Mouse (Mus musculus): ENCODE data around the gene Klhl29. TPM values are rescaled to one million over a fixed set of nuclear protein-coding genes. Genes with fewer than 3 reads are reported as not detected.

Klhl29 gene
- polyA plus RNA-seq, 1 experiment from 2014 or later = 2.9 TPM

GRCm38 (mm10) chr12:5081480-5081879 is 294.0 kb downstream of the Klhl29 start:
- no peak overlapping the region for H3K9ac ChIP-seq (ENCODE audit: low read length)
- no peak overlapping the region for H3K4me2 ChIP-seq (ENCODE audit: low read depth, severe bottlenecking)
- ATAC-seq (ENCODE audit: insufficient number of reproducible peaks, low FRiP score, low TSS enrichment, low read depth) (no peak), DNase-seq (ENCODE audit: low spot score) (no peak)
- no peaks in the 10 kb centered on the region for H3K4me1 ChIP-seq (ENCODE audit: control insufficient read depth, insufficient read depth, low read length)
- no peaks in the 10 kb centered on the region for H3K27me3 ChIP-seq (ENCODE audit: control insufficient read depth, insufficient read depth, low read length)
- H3K9me3 ChIP-seq (ENCODE audit: control insufficient read depth, low read length) = no peaks in the 10 kb centered on the region
- WGBS = 96% methylated on average over 4 of the region's 4 CpGs
- no peak overlapping the region for H3K4me3 ChIP-seq (ENCODE audit: low read depth, low read length)
- no peaks in the 10 kb centered on the region for H3K36me3 ChIP-seq (ENCODE audit: control insufficient read depth, insufficient read depth, low read length)
- no peak overlapping the region for H3K27ac ChIP-seq (replicated peaks; ENCODE audit: low read depth, low read length)

- no peak for ATAC-seq (ENCODE audit: insufficient number of reproducible peaks, low FRiP score, low TSS enrichment, low read depth)
- H3K36me3 ChIP-seq (ENCODE audit: control insufficient read depth, insufficient read depth, low read length) = no peaks in the 10 kb centered on the region
- no peak overlapping the region for H3K4me2 ChIP-seq (ENCODE audit: low read depth, severe bottlenecking)
These were observed 302.3 kb downstream of the Klhl29 start for GRCm38 (mm10) chr12:5073191-5073590.

GRCm38 (mm10) chr12:5070131-5070530 is 305.4 kb downstream of the Klhl29 start:
- Histone ChIP-seq H3K4me2 (ENCODE audit: low read depth, severe bottlenecking) (no peak overlapping the region), H3K4me1 (ENCODE audit: control insufficient read depth, insufficient read depth, low read length) (no peaks in the 10 kb centered on the region), H3K9ac (ENCODE audit: low read length) (no peak overlapping the region), H3K27ac (replicated peaks; ENCODE audit: low read depth, low read length) (no peak overlapping the region), H3K9me3 (ENCODE audit: control insufficient read depth, low read length) (no peaks in the 10 kb centered on the region), H3K27me3 (ENCODE audit: control insufficient read depth, insufficient read depth, low read length) (no peaks in the 10 kb centered on the region), H3K4me3 (ENCODE audit: low read depth, low read length) (no peak overlapping the region), H3K36me3 (ENCODE audit: control insufficient read depth, insufficient read depth, low read length) (no peaks in the 10 kb centered on the region)
- DNase-seq (ENCODE audit: low spot score) = no peak
- no peak for ATAC-seq (ENCODE audit: insufficient number of reproducible peaks, low FRiP score, low TSS enrichment, low read depth)
- WGBS = 86% methylated on average over 3 of the region's 3 CpGs

More at GRCm38 (mm10) chr12:5073191-5073590, 302.3 kb downstream of the Klhl29 start:
- Histone ChIP-seq H3K4me3 (ENCODE audit: low read depth, low read length) (no peak overlapping the region), H3K9me3 (ENCODE audit: control insufficient read depth, low read length) (no peaks in the 10 kb centered on the region), H3K4me1 (ENCODE audit: control insufficient read depth, insufficient read depth, low read length) (no peaks in the 10 kb centered on the region), H3K27ac (replicated peaks; ENCODE audit: low read depth, low read length) (no peak overlapping the region), H3K27me3 (ENCODE audit: control insufficient read depth, insufficient read depth, low read length) (no peaks in the 10 kb centered on the region), H3K9ac (ENCODE audit: low read length) (no peak overlapping the region)
- 88% methylated on average over 12 of the region's 12 CpGs for WGBS
- no peak for DNase-seq (ENCODE audit: low spot score)

GRCm38 (mm10) chr12:5067590-5067989 is 307.9 kb downstream of the Klhl29 start:
- WGBS = 44% methylated on average over 3 of the region's 3 CpGs
- Histone ChIP-seq H3K27me3 (ENCODE audit: control insufficient read depth, insufficient read depth, low read length) (no peaks in the 10 kb centered on the region), H3K4me2 (ENCODE audit: low read depth, severe bottlenecking) (no peak overlapping the region), H3K4me3 (ENCODE audit: low read depth, low read length) (no peak overlapping the region), H3K27ac (replicated peaks; ENCODE audit: low read depth, low read length) (no peak overlapping the region), H3K9ac (ENCODE audit: low read length) (no peak overlapping the region), H3K4me1 (ENCODE audit: control insufficient read depth, insufficient read depth, low read length) (no peaks in the 10 kb centered on the region), H3K9me3 (ENCODE audit: control insufficient read depth, low read length) (no peaks in the 10 kb centered on the region), H3K36me3 (ENCODE audit: control insufficient read depth, insufficient read depth, low read length) (no peaks in the 10 kb centered on the region)
- DNase-seq (ENCODE audit: low spot score) = no peak
- no peak for ATAC-seq (ENCODE audit: insufficient number of reproducible peaks, low FRiP score, low TSS enrichment, low read depth)

- Histone ChIP-seq H3K36me3 (ENCODE audit: control insufficient read depth, insufficient read depth, low read length) (peaks cover 2% of the 10 kb centered on the region; the same call in 1 of the 2 replicates), H3K9me3 (ENCODE audit: control insufficient read depth, low read length) (peaks cover 6% of the 10 kb centered on the region; the same call in 1 of the 2 replicates), H3K9ac (ENCODE audit: low read length) (no peak overlapping the region), H3K4me2 (ENCODE audit: low read depth, severe bottlenecking) (no peak overlapping the region), H3K4me1 (ENCODE audit: control insufficient read depth, insufficient read depth, low read length) (no peaks in the 10 kb centered on the region), H3K27me3 (ENCODE audit: control insufficient read depth, insufficient read depth, low read length) (no peaks in the 10 kb centered on the region), H3K27ac (replicated peaks; ENCODE audit: low read depth, low read length) (no peak overlapping the region), H3K4me3 (ENCODE audit: low read depth, low read length) (no peak overlapping the region)
- DNase-seq (ENCODE audit: low spot score) (no peak), ATAC-seq (ENCODE audit: insufficient number of reproducible peaks, low FRiP score, low TSS enrichment, low read depth) (no peak)
- 92% methylated on average over 4 of the region's 4 CpGs for WGBS
These were observed 327.4 kb downstream of the Klhl29 start for GRCm38 (mm10) chr12:5048104-5048503.

- Histone ChIP-seq H3K27me3 (ENCODE audit: control insufficient read depth, insufficient read depth, low read length) (no peaks in the 10 kb centered on the region), H3K9ac (ENCODE audit: low read length) (no peak overlapping the region), H3K27ac (replicated peaks; ENCODE audit: low read depth, low read length) (no peak overlapping the region), H3K9me3 (ENCODE audit: control insufficient read depth, low read length) (no peaks in the 10 kb centered on the region), H3K4me1 (ENCODE audit: control insufficient read depth, insufficient read depth, low read length) (no peaks in the 10 kb centered on the region), H3K4me3 (ENCODE audit: low read depth, low read length) (no peak overlapping the region), H3K4me2 (ENCODE audit: low read depth, severe bottlenecking) (no peak overlapping the region), H3K36me3 (ENCODE audit: control insufficient read depth, insufficient read depth, low read length) (peaks cover 2% of the 10 kb centered on the region; the same call in 1 of the 2 replicates)
- ATAC-seq (ENCODE audit: insufficient number of reproducible peaks, low FRiP score, low TSS enrichment, low read depth) = no peak
- WGBS = 88% methylated on average over 15 of the region's 15 CpGs
- DNase-seq (ENCODE audit: low spot score) = no peak
These were observed 331.3 kb downstream of the Klhl29 start for GRCm38 (mm10) chr12:5044141-5044540.

- DNase-seq (ENCODE audit: low spot score) = no peak
- Histone ChIP-seq H3K36me3 (ENCODE audit: control insufficient read depth, insufficient read depth, low read length) (no peaks in the 10 kb centered on the region), H3K4me3 (ENCODE audit: low read depth, low read length) (no peak overlapping the region), H3K9me3 (ENCODE audit: control insufficient read depth, low read length) (no peaks in the 10 kb centered on the region), H3K27me3 (ENCODE audit: control insufficient read depth, insufficient read depth, low read length) (no peaks in the 10 kb centered on the region), H3K4me2 (ENCODE audit: low read depth, severe bottlenecking) (no peak overlapping the region), H3K9ac (ENCODE audit: low read length) (no peak overlapping the region), H3K27ac (replicated peaks; ENCODE audit: low read depth, low read length) (no peak overlapping the region), H3K4me1 (ENCODE audit: control insufficient read depth, insufficient read depth, low read length) (no peaks in the 10 kb centered on the region)
- ATAC-seq (ENCODE audit: insufficient number of reproducible peaks, low FRiP score, low TSS enrichment, low read depth) = no peak
- WGBS = 97% methylated on average over 2 of the region's 2 CpGs
These were observed 337.5 kb downstream of the Klhl29 start for GRCm38 (mm10) chr12:5038008-5038407.

- H3K27ac ChIP-seq (replicated peaks; ENCODE audit: low read depth, low read length) = no peak overlapping the region
- ATAC-seq (ENCODE audit: insufficient number of reproducible peaks, low FRiP score, low TSS enrichment, low read depth) = no peak
- no peaks in the 10 kb centered on the region for H3K9me3 ChIP-seq (ENCODE audit: control insufficient read depth, low read length)
- no peak overlapping the region for H3K4me2 ChIP-seq (ENCODE audit: low read depth, severe bottlenecking)
- H3K4me1 ChIP-seq (ENCODE audit: control insufficient read depth, insufficient read depth, low read length) = no peaks in the 10 kb centered on the region
- 90% methylated on average over 5 of the region's 5 CpGs for WGBS
- no peak overlapping the region for H3K9ac ChIP-seq (ENCODE audit: low read length)
- no peak overlapping the region for H3K4me3 ChIP-seq (ENCODE audit: low read depth, low read length)
- no peaks in the 10 kb centered on the region for H3K27me3 ChIP-seq (ENCODE audit: control insufficient read depth, insufficient read depth, low read length)
- no peak for DNase-seq (ENCODE audit: low spot score)
- peaks cover 7% of the 10 kb centered on the region for H3K36me3 ChIP-seq (ENCODE audit: control insufficient read depth, insufficient read depth, low read length)
These were observed 346.4 kb downstream of the Klhl29 start for GRCm38 (mm10) chr12:5029035-5029434.

Data from limb, embryonic 11.5 days (tissue).